Mouse (Mus musculus): Measurements from ENCODE around the gene Nup210l. TPM values are rescaled to one million over a fixed set of nuclear protein-coding genes. Genes with fewer than 3 reads are reported as not detected.

The Nup210l gene
- polyA plus RNA-seq, 1 experiment from 2014 or later, result 0.08 TPM

GRCm38 (mm10) chr3:90209908-90210566 is 106.1 kb downstream of the Nup210l start:
- ATAC-seq (ENCODE audit: insufficient read depth), result no peak
- Histone ChIP-seq H3K27ac (replicated peaks) (no peak overlapping the region), H3K4me1 (replicated peaks) (peaks cover 33% of the 10 kb centered on the region), H3K4me2 (no peak overlapping the region), H3K27me3 (no peaks in the 10 kb centered on the region), H3K9me3 (replicated peaks) (no peaks in the 10 kb centered on the region), H3K4me3 (replicated peaks) (no peak overlapping the region), H3K36me3 (replicated peaks) (peaks cover 56% of the 10 kb centered on the region), H3K9ac (no peak overlapping the region)
- WGBS (ENCODE audit: insufficient replicate concordance), result 86% methylated on average over 5 of the region's 5 CpGs

- Histone ChIP-seq H3K9ac (peak overlapping the region; percentile 72), H3K4me2 (peak overlapping the region; percentile 87)
Observed at GRCm38 (mm10) chr3:90211475-90212398, 107.8 kb downstream of the Nup210l start.

GRCm38 (mm10) chr3:90212723-90213122 is 108.8 kb downstream of the Nup210l start:
- H3K4me1 ChIP-seq (replicated peaks), result peaks cover 33% of the 10 kb centered on the region

More at GRCm38 (mm10) chr3:90211475-90212398, 107.8 kb downstream of the Nup210l start:
- Histone ChIP-seq H3K36me3 (replicated peaks) (peaks cover 56% of the 10 kb centered on the region), H3K27ac (replicated peaks) (peak overlapping the region; percentile 24; the same call in 1 of the 2 replicates), H3K27me3 (no peaks in the 10 kb centered on the region), H3K9me3 (replicated peaks) (no peaks in the 10 kb centered on the region), H3K4me1 (replicated peaks) (peaks cover 33% of the 10 kb centered on the region), H3K4me3 (replicated peaks) (peak overlapping the region; percentile 70)
- 38% methylated on average over 13 of the region's 13 CpGs for WGBS (ENCODE audit: insufficient replicate concordance)
- no peak for ATAC-seq (ENCODE audit: insufficient read depth)

GRCm38 (mm10) chr3:90213377-90213866 is 109.5 kb downstream of the Nup210l start, which contains the start of the genes Rps27 and Rab13:
Rps27 (minus strand) TSS chr3:90213651.
Rab13 (plus strand) TSS chr3:90213695.
- H3K36me3 ChIP-seq (replicated peaks), result peaks cover 42% of the 10 kb centered on the region
- under 1% methylated on average over 42 of the region's 42 CpGs for WGBS (ENCODE audit: insufficient replicate concordance)
- peak within 1 kb of the TSS; percentile 72 for H3K9ac ChIP-seq
- peak within 1 kb of the TSS; percentile 70 for H3K4me3 ChIP-seq (replicated peaks)
- H3K4me2 ChIP-seq, result peak within 1 kb of the TSS; percentile 87
- peak within 1 kb of the TSS; percentile 89 for H3K27ac ChIP-seq (replicated peaks)
- H3K9me3 ChIP-seq (replicated peaks), result no peaks in the 10 kb centered on the region
- peak; percentile 93 for ATAC-seq (ENCODE audit: insufficient read depth)
- H3K4me1 ChIP-seq (replicated peaks), result peaks cover 33% of the 10 kb centered on the region
- no peaks in the 10 kb centered on the region; the same call in 1 of the 2 replicates for H3K27me3 ChIP-seq

More at GRCm38 (mm10) chr3:90212723-90213122, 108.8 kb downstream of the Nup210l start:
- peak overlapping the region; percentile 89 for H3K27ac ChIP-seq (replicated peaks)
- no peak for ATAC-seq (ENCODE audit: insufficient read depth)
- peak overlapping the region; percentile 87 for H3K4me2 ChIP-seq
- no peaks in the 10 kb centered on the region for H3K9me3 ChIP-seq (replicated peaks)
- H3K9ac ChIP-seq, result peak overlapping the region; percentile 72
- WGBS (ENCODE audit: insufficient replicate concordance), result 3% methylated on average over 5 of the region's 5 CpGs
- peaks cover 49% of the 10 kb centered on the region for H3K36me3 ChIP-seq (replicated peaks)
- H3K27me3 ChIP-seq, result no peaks in the 10 kb centered on the region; the same call in 1 of the 2 replicates
- H3K4me3 ChIP-seq (replicated peaks), result peak overlapping the region; percentile 70

GRCm38 (mm10) chr3:90213956-90214684 is 110.2 kb downstream of the Nup210l start:
- H3K27ac ChIP-seq (replicated peaks), result peak overlapping the region; percentile 35; the same call in 1 of the 2 replicates
- peaks cover 35% of the 10 kb centered on the region for H3K36me3 ChIP-seq (replicated peaks)
- WGBS (ENCODE audit: insufficient replicate concordance), result 15% methylated on average over 12 of the region's 12 CpGs
- H3K9ac ChIP-seq, result peak overlapping the region; percentile 72; the same call in 1 of the 2 replicates
- no peaks in the 10 kb centered on the region; the same call in 1 of the 2 replicates for H3K27me3 ChIP-seq
- peak overlapping the region; percentile 87 for H3K4me2 ChIP-seq
- H3K9me3 ChIP-seq (replicated peaks), result no peaks in the 10 kb centered on the region
- 0 out of 2 replicates have a peak, but pooled peaks have one; percentile 32 for ATAC-seq (ENCODE audit: insufficient read depth)
- H3K4me3 ChIP-seq (replicated peaks), result peak overlapping the region; percentile 70
- H3K4me1 ChIP-seq (replicated peaks), result peaks cover 33% of the 10 kb centered on the region

GRCm38 (mm10) chr3:90215825-90216380 is 112.0 kb downstream of the Nup210l start:
- WGBS (ENCODE audit: insufficient replicate concordance), result 22% methylated on average over 1 of the region's 1 CpGs
- peaks cover 17% of the 10 kb centered on the region for H3K36me3 ChIP-seq (replicated peaks)

GRCm38 (mm10) chr3:90220088-90220487 is 116.2 kb downstream of the Nup210l start:
- ATAC-seq (ENCODE audit: insufficient read depth), result peak; percentile 59; the same call in 1 of the 2 replicates
- Histone ChIP-seq H3K4me3 (replicated peaks) (peak overlapping the region; percentile 59), H3K27me3 (no peaks in the 10 kb centered on the region; the same call in 1 of the 2 replicates), H3K4me2 (peak overlapping the region; percentile 82), H3K27ac (replicated peaks) (peak overlapping the region; percentile 59; the same call in 1 of the 2 replicates), H3K36me3 (replicated peaks) (no peaks in the 10 kb centered on the region), H3K9me3 (replicated peaks) (no peaks in the 10 kb centered on the region), H3K4me1 (replicated peaks) (peaks cover 33% of the 10 kb centered on the region), H3K9ac (peak overlapping the region; percentile 62)
- WGBS (ENCODE audit: insufficient replicate concordance), result 11% methylated on average over 6 of the region's 6 CpGs

More at GRCm38 (mm10) chr3:90215825-90216380, 112.0 kb downstream of the Nup210l start:
- ATAC-seq (ENCODE audit: insufficient read depth), result no peak
- no peak overlapping the region for H3K9ac ChIP-seq
- no peak overlapping the region for H3K4me3 ChIP-seq (replicated peaks)
- H3K4me1 ChIP-seq (replicated peaks), result peaks cover 37% of the 10 kb centered on the region
- H3K4me2 ChIP-seq, result no peak overlapping the region
- no peaks in the 10 kb centered on the region for H3K9me3 ChIP-seq (replicated peaks)
- no peak overlapping the region for H3K27ac ChIP-seq (replicated peaks)
- no peaks in the 10 kb centered on the region; the same call in 1 of the 2 replicates for H3K27me3 ChIP-seq

GRCm38 (mm10) chr3:90220531-90220951 is 116.6 kb downstream of the Nup210l start:
- H3K36me3 ChIP-seq (replicated peaks), result no peaks in the 10 kb centered on the region
- H3K9me3 ChIP-seq (replicated peaks), result no peaks in the 10 kb centered on the region
- peak; percentile 68; the same call in 1 of the 2 replicates for ATAC-seq (ENCODE audit: insufficient read depth)
- H3K9ac ChIP-seq, result peak overlapping the region; percentile 62
- no peaks in the 10 kb centered on the region; the same call in 1 of the 2 replicates for H3K27me3 ChIP-seq
- H3K4me3 ChIP-seq (replicated peaks), result peak overlapping the region; percentile 59
- WGBS (ENCODE audit: insufficient replicate concordance), result under 1% methylated on average over 20 of the region's 20 CpGs
- H3K27ac ChIP-seq (replicated peaks), result peak overlapping the region; percentile 59; the same call in 1 of the 2 replicates
- peaks cover 33% of the 10 kb centered on the region for H3K4me1 ChIP-seq (replicated peaks)
- peak overlapping the region; percentile 82 for H3K4me2 ChIP-seq

GRCm38 (mm10) chr3:90221123-90221522 is 117.2 kb downstream of the Nup210l start:
- H3K4me2 ChIP-seq, result peak overlapping the region; percentile 82
- H3K27me3 ChIP-seq, result no peaks in the 10 kb centered on the region; the same call in 1 of the 2 replicates
- peak overlapping the region; percentile 62 for H3K9ac ChIP-seq
- H3K27ac ChIP-seq (replicated peaks), result no peak overlapping the region
- no peaks in the 10 kb centered on the region for H3K9me3 ChIP-seq (replicated peaks)
- 15% methylated on average over 5 of the region's 5 CpGs for WGBS (ENCODE audit: insufficient replicate concordance)
- H3K4me1 ChIP-seq (replicated peaks), result peaks cover 33% of the 10 kb centered on the region
- H3K4me3 ChIP-seq (replicated peaks), result peak overlapping the region; percentile 59
- no peak for ATAC-seq (ENCODE audit: insufficient read depth)
- H3K36me3 ChIP-seq (replicated peaks), result no peaks in the 10 kb centered on the region

GRCm38 (mm10) chr3:90222455-90222854 is 118.5 kb downstream of the Nup210l start:
- Histone ChIP-seq H3K4me3 (replicated peaks) (no peak overlapping the region), H3K4me2 (no peak overlapping the region), H3K27ac (replicated peaks) (no peak overlapping the region), H3K27me3 (no peaks in the 10 kb centered on the region; the same call in 1 of the 2 replicates), H3K4me1 (replicated peaks) (peaks cover 33% of the 10 kb centered on the region), H3K9ac (no peak overlapping the region), H3K9me3 (replicated peaks) (no peaks in the 10 kb centered on the region), H3K36me3 (replicated peaks) (no peaks in the 10 kb centered on the region)
- WGBS (ENCODE audit: insufficient replicate concordance), result 64% methylated on average over 4 of the region's 4 CpGs
- no peak for ATAC-seq (ENCODE audit: insufficient read depth)
